Mouse (Mus musculus) ES-CJ7 (cell line): Measurements from ENCODE around the gene Mrs2.
"Not testable (repeated sequence)": the region's sequence is repeated elsewhere in the genome, so short reads cannot be mapped to it uniquely, and the experiment has no call there.

ENCODE experiments used
- DNase-seq: peaks from one replicate; pipeline ENCODE4 v3.0.0; 2011; ENCODE audit warnings: low read depth, low spot score

The Mrs2 gene

GRCm38 (mm10) chr13:24977820-24978342 is 42.3 kb downstream of the Mrs2 start:
- no peak for DNase-seq

GRCm38 (mm10) chr13:24976384-24976783 is 43.8 kb downstream of the Mrs2 start:
- no peak for DNase-seq

- not testable (repeated sequence) for DNase-seq
These were observed 48.4 kb downstream of the Mrs2 start for GRCm38 (mm10) chr13:24971776-24972175.

DNA sequence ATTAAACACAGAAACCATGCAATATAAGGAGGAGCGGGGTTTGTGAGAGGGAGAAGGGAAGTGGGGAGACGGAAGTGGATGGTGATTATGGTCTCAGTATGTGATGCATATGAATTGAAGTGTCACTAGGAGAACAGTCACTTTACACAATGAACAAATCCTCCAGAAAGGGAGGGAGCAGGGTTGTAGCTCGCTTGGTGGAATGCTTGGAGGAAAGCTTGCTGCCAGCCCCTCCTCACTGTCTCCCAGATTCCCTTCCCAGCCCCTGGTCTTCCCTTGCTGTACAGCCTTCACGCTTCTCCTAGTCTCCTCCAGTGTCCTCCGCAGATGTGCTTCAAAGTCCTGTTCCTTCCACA is 54.4 kb downstream of the Mrs2 start:
- DNase-seq = no peak

- no peak for DNase-seq
These were observed 54.9 kb downstream of the Mrs2 start for GRCm38 (mm10) chr13:24965130-24965845.

DNA sequence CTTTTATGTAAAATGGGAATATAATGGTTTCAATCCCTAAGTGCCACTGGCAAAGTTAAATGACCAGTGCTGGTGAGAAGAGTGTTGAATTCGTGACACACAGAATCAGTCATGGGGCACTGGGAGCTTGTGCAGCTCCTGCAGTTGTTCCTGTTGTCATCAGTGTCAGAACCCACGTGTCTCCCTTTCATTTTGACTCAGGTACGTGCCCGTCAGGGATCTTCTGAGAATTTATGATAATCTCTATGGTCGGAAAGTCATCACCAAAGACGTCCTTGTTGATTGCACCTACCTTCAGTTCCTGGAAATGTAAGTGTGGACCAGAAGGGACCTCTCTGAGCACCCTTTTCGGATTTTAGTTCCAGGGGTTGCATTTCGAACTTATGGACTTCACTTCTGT is 58.1 kb downstream of the Mrs2 start:
- DNase-seq = no peak

GRCm38 (mm10) chr13:24960084-24960483 is 60.1 kb downstream of the Mrs2 start:
- no peak for DNase-seq

GRCm38 (mm10) chr13:24958671-24959070 is 61.5 kb downstream of the Mrs2 start:
- DNase-seq = no peak

GRCm38 (mm10) chr13:24955500-24955899 is 64.7 kb downstream of the Mrs2 start:
- DNase-seq = peak; percentile 67

DNA sequence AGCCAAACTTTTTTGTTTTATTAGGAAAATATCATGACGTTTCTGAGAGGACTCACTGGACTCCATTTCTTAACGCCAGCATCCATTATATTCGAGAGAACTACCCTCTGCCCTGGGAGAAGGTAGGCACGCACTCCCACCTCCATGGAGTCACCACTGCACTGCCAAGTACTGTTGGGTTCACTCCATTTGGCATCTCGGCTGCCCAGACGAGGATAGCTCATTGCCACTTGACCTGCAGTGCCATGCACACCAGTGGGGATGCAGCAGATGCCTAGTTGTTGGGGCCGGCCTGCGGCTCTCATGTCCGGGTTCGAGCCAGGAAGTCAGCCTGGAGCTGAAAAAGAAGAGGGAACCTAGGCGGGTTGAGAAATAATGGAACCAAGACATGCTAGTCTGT is 65.1 kb downstream of the Mrs2 start:
- no peak for DNase-seq

- DNase-seq = no peak
These were observed 67.5 kb downstream of the Mrs2 start for GRCm38 (mm10) chr13:24952659-24953058.

DNA sequence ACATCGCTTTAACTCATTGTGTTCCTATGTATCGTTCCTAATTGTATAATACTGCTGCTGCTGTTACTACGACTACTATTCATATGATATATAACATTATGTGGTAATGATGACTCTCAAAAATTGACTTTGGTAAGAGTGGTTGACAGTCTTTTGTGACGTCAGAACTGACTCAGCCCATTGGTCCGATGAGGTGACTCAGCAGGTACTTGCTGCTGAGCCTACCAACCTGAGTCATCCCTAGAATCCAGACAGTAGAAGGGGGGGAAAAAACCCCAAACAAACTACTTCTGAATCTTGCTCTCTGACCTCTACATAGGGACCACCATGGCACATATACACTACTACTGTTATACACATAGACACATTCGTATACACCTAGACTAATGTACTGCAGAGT is 71.3 kb downstream of the Mrs2 start:
- DNase-seq = no peak

DNA sequence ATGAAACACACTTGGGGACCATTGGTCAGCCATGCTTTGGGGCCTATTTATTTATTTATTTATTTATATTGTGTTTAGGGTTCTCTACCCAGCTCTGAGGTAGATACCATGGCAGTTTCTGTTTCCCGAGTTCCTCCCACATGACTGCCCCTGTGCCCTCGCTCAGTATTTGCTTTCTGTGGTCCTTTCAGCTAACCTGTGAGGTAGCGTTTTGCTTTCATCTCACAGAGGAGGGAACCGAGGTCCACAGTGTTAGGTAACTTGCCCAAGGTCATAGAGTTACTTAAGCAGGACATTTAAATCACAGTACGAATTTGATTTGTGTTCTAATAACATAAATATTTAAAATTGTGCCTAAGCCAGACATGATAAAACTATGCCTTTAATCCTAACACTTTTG is 73.0 kb downstream of the Mrs2 start:
- DNase-seq = no peak

GRCm38 (mm10) chr13:24945567-24945966 is 74.6 kb downstream of the Mrs2 start:
- peak; percentile 25 for DNase-seq

DNA sequence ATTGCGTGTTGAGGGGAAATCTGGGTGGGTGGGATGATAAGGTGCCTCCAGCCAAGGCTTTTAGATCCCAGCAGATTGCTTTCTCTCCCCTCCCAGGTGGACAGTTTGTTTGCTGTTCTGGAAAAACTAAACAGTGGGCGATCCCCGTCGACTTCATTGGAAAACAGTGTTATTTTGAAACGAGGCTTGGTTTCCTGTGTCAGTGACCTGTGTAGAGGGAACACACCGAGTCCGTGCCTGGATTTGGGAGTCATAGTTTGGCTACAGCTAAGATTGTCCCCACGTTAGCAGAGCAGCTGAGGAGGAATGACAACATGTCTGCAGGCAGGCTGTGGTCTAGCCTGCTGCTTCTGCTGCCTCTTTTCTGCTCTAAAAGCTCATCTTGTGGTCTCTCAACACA is 76.9 kb downstream of the Mrs2 start:
- DNase-seq = no peak

- DNase-seq = peak; percentile 20
These were observed 77.5 kb downstream of the Mrs2 start, which contains the start of gene Gpld1 for GRCm38 (mm10) chr13:24942512-24943282. Gene Gpld1 (plus strand): TSS chr13:24943152.

GRCm38 (mm10) chr13:24939472-24939871 is 80.7 kb downstream of the Mrs2 start:
- no peak for DNase-seq

- peak; percentile 79 for DNase-seq
These were observed 81.5 kb downstream of the Mrs2 start for GRCm38 (mm10) chr13:24938683-24939082.

- no peak for DNase-seq
These were observed 82.4 kb downstream of the Mrs2 start for GRCm38 (mm10) chr13:24937839-24938166.
